Comparison of ENCODE assay signal across 12 mouse cellular contexts in genomic region chr19:4299126-4299525, GRCm38 (mm10). TPM values are rescaled to one million over a fixed set of nuclear protein-coding genes. Genes with fewer than 3 reads are reported as not detected.
DNase-seq lines count a peak whose midpoint lies in the region; ATAC-seq lines count a peak whose summit lies in the region.
"Had no signal": no experiment of that assay in that cellular context is flagged by ENCODE, and none has a peak within 500 bp of the region (broad histone marks: within the 10 kb centered on the region; RNA-seq: fewer than 3 reads in every experiment).

No protein-coding gene starts in this region.

- no peak overlapping the region for H3K4me3 ChIP-seq in forebrain, embryonic 11.5 days (ENCODE audit: low read depth, low read length)
- H3K4me3 ChIP-seq in forebrain, embryonic 14.5 days (ENCODE audit: low read depth, low read length) = no peak overlapping the region
- no peak overlapping the region for H3K4me3 ChIP-seq in limb, embryonic 12.5 days (replicated peaks)
- H3K4me3 ChIP-seq in limb, embryonic 10.5 days = no peak overlapping the region; the same call in 1 of the 2 replicates
- no peak overlapping the region for H3K4me3 ChIP-seq in stomach, embryonic 15.5 days (replicated peaks)
- no peak overlapping the region for H3K4me3 ChIP-seq in kidney, embryonic 14.5 days (ENCODE audit: low read length)
- H3K4me3 ChIP-seq: forebrain, embryonic 13.5 days; lung, embryonic 15.5 days had no signal

- no peaks in the 10 kb centered on the region for H3K36me3 ChIP-seq in forebrain, embryonic 11.5 days (ENCODE audit: control insufficient read depth, insufficient read depth, low read length)
- H3K36me3 ChIP-seq in forebrain, embryonic 14.5 days (ENCODE audit: control insufficient read depth, insufficient read depth, low read length) = no peaks in the 10 kb centered on the region
- peaks cover 30% of the 10 kb centered on the region for H3K36me3 ChIP-seq in limb, embryonic 12.5 days
- peaks cover 37% of the 10 kb centered on the region for H3K36me3 ChIP-seq in limb, embryonic 10.5 days
- H3K36me3 ChIP-seq in stomach, embryonic 15.5 days = no peaks in the 10 kb centered on the region
- no peaks in the 10 kb centered on the region; the same call in 1 of the 2 replicates for H3K36me3 ChIP-seq in kidney, embryonic 14.5 days (ENCODE audit: control insufficient read depth, insufficient read depth, low read length)
- H3K36me3 ChIP-seq: lung, embryonic 15.5 days had no signal

- no peaks in the 10 kb centered on the region for H3K27me3 ChIP-seq in forebrain, embryonic 11.5 days (ENCODE audit: control insufficient read depth, insufficient read depth, low read length)
- H3K27me3 ChIP-seq in forebrain, embryonic 14.5 days (replicated peaks; ENCODE audit: control insufficient read depth, insufficient read depth, low read length) = no peaks in the 10 kb centered on the region
- H3K27me3 ChIP-seq in limb, embryonic 12.5 days = no peaks in the 10 kb centered on the region
- H3K27me3 ChIP-seq in limb, embryonic 10.5 days (ENCODE audit: low read depth, poor library complexity, severe bottlenecking) = no peaks in the 10 kb centered on the region
- no peaks in the 10 kb centered on the region for H3K27me3 ChIP-seq in stomach, embryonic 15.5 days (replicated peaks)
- H3K27me3 ChIP-seq in kidney, embryonic 14.5 days (ENCODE audit: control insufficient read depth, insufficient read depth, low read length) = no peaks in the 10 kb centered on the region
- H3K27me3 ChIP-seq: forebrain, embryonic 13.5 days; lung, embryonic 15.5 days had no signal

- no peak overlapping the region for H3K4me2 ChIP-seq in forebrain, embryonic 11.5 days (ENCODE audit: low read depth, low read length, severe bottlenecking)
- H3K4me2 ChIP-seq in forebrain, embryonic 14.5 days (ENCODE audit: low read length) = no peak overlapping the region
- H3K4me2 ChIP-seq in limb, embryonic 12.5 days = no peak overlapping the region
- H3K4me2 ChIP-seq in stomach, embryonic 15.5 days = no peak overlapping the region
- no peak overlapping the region for H3K4me2 ChIP-seq in kidney, embryonic 14.5 days (replicated peaks; ENCODE audit: low read depth, low read length)
- H3K4me2 ChIP-seq: forebrain, embryonic 13.5 days; lung, embryonic 15.5 days had no signal

- peaks cover 7% of the 10 kb centered on the region for H3K4me1 ChIP-seq in forebrain, embryonic 11.5 days (replicated peaks; ENCODE audit: control insufficient read depth, insufficient read depth, low read length)
- H3K4me1 ChIP-seq in forebrain, embryonic 14.5 days (ENCODE audit: control insufficient read depth, insufficient read depth, low read length) = peaks cover 27% of the 10 kb centered on the region
- peaks cover 56% of the 10 kb centered on the region for H3K4me1 ChIP-seq in limb, embryonic 12.5 days (replicated peaks)
- peaks cover 59% of the 10 kb centered on the region for H3K4me1 ChIP-seq in limb, embryonic 10.5 days
- H3K4me1 ChIP-seq in stomach, embryonic 15.5 days = peaks cover 60% of the 10 kb centered on the region
- peaks cover 43% of the 10 kb centered on the region for H3K4me1 ChIP-seq in kidney, embryonic 14.5 days (ENCODE audit: control insufficient read depth, insufficient read depth, low read length)

- 91% methylated on average over 7 of the region's 7 CpGs for WGBS in forebrain, embryonic 11.5 days
- 92% methylated on average over 7 of the region's 7 CpGs for WGBS in forebrain, embryonic 14.5 days
- WGBS in limb, embryonic 12.5 days = 93% methylated on average over 7 of the region's 7 CpGs
- 89% methylated on average over 7 of the region's 7 CpGs for WGBS in limb, embryonic 10.5 days
- WGBS in stomach, embryonic 15.5 days = 86% methylated on average over 7 of the region's 7 CpGs
- WGBS in kidney, embryonic 14.5 days = 92% methylated on average over 7 of the region's 7 CpGs

- H3K27ac ChIP-seq in forebrain, embryonic 11.5 days (ENCODE audit: low read depth, low read length) = no peak overlapping the region
- H3K27ac ChIP-seq in forebrain, embryonic 14.5 days (ENCODE audit: low read depth, low read length) = no peak overlapping the region
- 0 out of 2 replicates have a peak overlapping the region, but pooled peaks have one; percentile 23 for H3K27ac ChIP-seq in limb, embryonic 12.5 days
- no peak overlapping the region for H3K27ac ChIP-seq in limb, embryonic 10.5 days
- H3K27ac ChIP-seq in stomach, embryonic 15.5 days = peak overlapping the region; percentile 86
- no peak overlapping the region for H3K27ac ChIP-seq in kidney, embryonic 14.5 days (ENCODE audit: low read depth, low read length)
- H3K27ac ChIP-seq: forebrain, embryonic 13.5 days had no signal

- DNase-seq in forebrain, embryonic 11.5 days (ENCODE audit: low spot score) = peak; percentile 30
- no peak for DNase-seq in forebrain, embryonic 14.5 days (ENCODE audit: low spot score)
- DNase-seq in limb, embryonic 10.5 days (ENCODE audit: low spot score) = no peak
- DNase-seq in induced T-regulatory cell, adult 2 months (ENCODE audit: low read depth) = peak; percentile 40
- no peak for DNase-seq in adrenal gland, adult 8-10 months
- DNase-seq: adrenal gland, postnatal 10 days; kidney, adult 11 months had no signal

- no peaks in the 10 kb centered on the region for H3K9me3 ChIP-seq in forebrain, embryonic 11.5 days (ENCODE audit: control insufficient read depth, low read length)
- H3K9me3 ChIP-seq in forebrain, embryonic 14.5 days (replicated peaks; ENCODE audit: control insufficient read depth, low read length) = no peaks in the 10 kb centered on the region
- H3K9me3 ChIP-seq in limb, embryonic 12.5 days = no peaks in the 10 kb centered on the region
- H3K9me3 ChIP-seq in limb, embryonic 10.5 days (replicated peaks) = no peaks in the 10 kb centered on the region
- H3K9me3 ChIP-seq in stomach, embryonic 15.5 days = no peaks in the 10 kb centered on the region
- H3K9me3 ChIP-seq in kidney, embryonic 14.5 days (ENCODE audit: control insufficient read depth, low read length) = no peaks in the 10 kb centered on the region
- H3K9me3 ChIP-seq: forebrain, embryonic 13.5 days; lung, embryonic 15.5 days had no signal

- ATAC-seq in forebrain, embryonic 11.5 days (replicated peaks; ENCODE audit: low FRiP score) = no peak
- ATAC-seq in forebrain, embryonic 14.5 days = no peak
- ATAC-seq in limb, embryonic 12.5 days (ENCODE audit: insufficient number of reproducible peaks, insufficient read depth, low FRiP score, low TSS enrichment, low read depth) = no peak
- no peak for ATAC-seq in stomach, embryonic 15.5 days (ENCODE audit: insufficient read depth, low FRiP score, low read depth)
- no peak for ATAC-seq in kidney, embryonic 14.5 days (ENCODE audit: low FRiP score, low TSS enrichment)
- ATAC-seq: forebrain, embryonic 13.5 days had no signal

- H3K9ac ChIP-seq in forebrain, embryonic 11.5 days (ENCODE audit: low read length) = no peak overlapping the region
- H3K9ac ChIP-seq in forebrain, embryonic 14.5 days (ENCODE audit: low read length) = no peak overlapping the region
- H3K9ac ChIP-seq in limb, embryonic 12.5 days (replicated peaks) = no peak overlapping the region
- no peak overlapping the region for H3K9ac ChIP-seq in stomach, embryonic 15.5 days
- H3K9ac ChIP-seq in kidney, embryonic 14.5 days (ENCODE audit: low read depth, low read length) = no peak overlapping the region
- H3K9ac ChIP-seq: forebrain, embryonic 13.5 days; lung, embryonic 15.5 days had no signal

RNA-seq across cellular contexts. Expression of gene Grk2, which starts 6.9 kb away (rescaled TPM):
- polyA plus RNA-seq in forebrain, embryonic 11.5 days (2014; fragmentation: Nextera tagmentation; extraction: Ambion mirVana) = 18.1 and 19.7 TPM in 2 replicates
- 17.1 and 21.0 TPM in 2 replicates for polyA plus RNA-seq in forebrain, embryonic 14.5 days (2014; fragmentation: Nextera tagmentation; extraction: Ambion mirVana)
- 15.6 and 16.1 TPM in 2 replicates for polyA plus RNA-seq in limb, embryonic 12.5 days (2016; fragmentation: Nextera tagmentation; extraction: Ambion mirVana)
- polyA plus RNA-seq in limb, embryonic 10.5 days (2016; fragmentation: Nextera tagmentation; extraction: Ambion mirVana) = 14.6 and 15.5 TPM in 2 replicates
- 18.5 and 18.7 TPM in 2 replicates for polyA plus RNA-seq in stomach, embryonic 15.5 days (2015; fragmentation: Nextera tagmentation; extraction: Ambion mirVana)
- 10 to 100 TPM; 42.3 to 71.6 (median 53.0) TPM for total RNA-seq in adrenal gland, adult 8-10 months (2022)
- polyA plus RNA-seq in kidney, embryonic 14.5 days (2014; fragmentation: Nextera tagmentation; extraction: Ambion mirVana) = 17.7 and 17.8 TPM in 2 replicates

RNA-seq across cellular contexts. Expression of gene Ankrd13d, which starts 16.2 kb away (rescaled TPM):
- 9.5 and 12.1 TPM in 2 replicates for polyA plus RNA-seq in forebrain, embryonic 11.5 days (2014; fragmentation: Nextera tagmentation; extraction: Ambion mirVana)
- polyA plus RNA-seq in forebrain, embryonic 14.5 days (2014; fragmentation: Nextera tagmentation; extraction: Ambion mirVana) = 16.3 and 23.9 TPM in 2 replicates
- polyA plus RNA-seq in limb, embryonic 12.5 days (2016; fragmentation: Nextera tagmentation; extraction: Ambion mirVana) = 12.6 and 12.9 TPM in 2 replicates
- 5.5 and 7.9 TPM in 2 replicates for polyA plus RNA-seq in limb, embryonic 10.5 days (2016; fragmentation: Nextera tagmentation; extraction: Ambion mirVana)
- polyA plus RNA-seq in stomach, embryonic 15.5 days (2015; fragmentation: Nextera tagmentation; extraction: Ambion mirVana) = 9.5 TPM in 2 replicates
- total RNA-seq in adrenal gland, adult 8-10 months (2022) = 10 to 100 TPM in 1 of 4 experiments, 1 to 10 TPM in 3; 4.3 to 10.6 (median 6.8) TPM
- polyA plus RNA-seq in kidney, embryonic 14.5 days (2014; fragmentation: Nextera tagmentation; extraction: Ambion mirVana) = 5.2 and 8.3 TPM in 2 replicates

RNA-seq across cellular contexts. Expression of gene Ssh3, which starts 30.1 kb away (rescaled TPM):
- polyA plus RNA-seq in forebrain, embryonic 11.5 days (2014; fragmentation: Nextera tagmentation; extraction: Ambion mirVana) = 3.3 and 4.2 TPM in 2 replicates
- 4.0 and 4.3 TPM in 2 replicates for polyA plus RNA-seq in forebrain, embryonic 14.5 days (2014; fragmentation: Nextera tagmentation; extraction: Ambion mirVana)
- polyA plus RNA-seq in limb, embryonic 12.5 days (2016; fragmentation: Nextera tagmentation; extraction: Ambion mirVana) = 9.1 and 11.6 TPM in 2 replicates
- polyA plus RNA-seq in limb, embryonic 10.5 days (2016; fragmentation: Nextera tagmentation; extraction: Ambion mirVana) = 2.5 and 4.4 TPM in 2 replicates
- 27.6 and 32.6 TPM in 2 replicates for polyA plus RNA-seq in stomach, embryonic 15.5 days (2015; fragmentation: Nextera tagmentation; extraction: Ambion mirVana)
- total RNA-seq in adrenal gland, adult 8-10 months (2022) = 10 to 100 TPM; 30.8 to 55.1 (median 46.6) TPM
- polyA plus RNA-seq in kidney, embryonic 14.5 days (2014; fragmentation: Nextera tagmentation; extraction: Ambion mirVana) = 10.7 and 13.0 TPM in 2 replicates

Comparison
In these comparisons a context has a peak if more than half of its experiments do, and no peak if none do; other contexts are left out.
1. DNase-seq: peak in forebrain, embryonic 11.5 days (single experiment) and induced T-regulatory cell, adult 2 months (single experiment); none in forebrain, embryonic 14.5 days (single experiment), limb, embryonic 10.5 days (single experiment) and adrenal gland, adult 8-10 months (single experiment).
2. H3K27ac ChIP-seq: peak in limb, embryonic 12.5 days (single experiment) and stomach, embryonic 15.5 days (single experiment); none in forebrain, embryonic 11.5 days (single experiment), forebrain, embryonic 14.5 days (single experiment), limb, embryonic 10.5 days (single experiment) and kidney, embryonic 14.5 days (single experiment).